Mouse (Mus musculus): Measurements from ENCODE around the gene Crocc.
A peak's percentile ranks its signal among the peaks of the same experiment; 100 is the strongest.

Crocc gene

DNA sequence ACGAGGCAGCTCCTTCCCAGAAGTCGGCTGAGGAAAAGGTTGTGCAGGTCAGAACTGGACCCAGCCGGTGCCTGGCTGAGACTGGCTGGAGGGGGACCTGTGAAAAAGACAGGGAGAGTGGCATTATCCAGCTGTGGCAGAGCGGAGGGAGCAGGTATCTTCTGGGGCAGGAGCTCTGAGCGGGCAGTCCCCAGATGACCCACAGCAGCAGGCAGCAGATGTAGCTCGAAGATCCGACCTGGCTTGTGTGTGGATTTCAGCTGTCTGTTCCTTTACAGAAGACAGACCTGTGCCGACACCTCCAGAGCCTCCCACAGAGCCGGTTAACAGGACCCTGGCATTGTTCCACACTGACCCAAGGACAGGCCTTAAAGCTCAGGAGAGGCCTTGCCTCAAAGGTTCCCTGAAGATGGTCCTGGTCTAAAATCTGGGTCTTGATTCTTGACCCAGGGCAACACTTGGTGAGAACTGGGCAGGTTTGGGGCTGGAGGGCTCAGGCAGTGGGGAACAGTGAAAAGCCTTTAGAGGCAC, 7.2 kb upstream of the Crocc start:
- no peak for DNase-seq (ENCODE audit: low read depth, low spot score)

GRCm38 (mm10) chr4:141066709-141067515, 6.6 kb upstream of the Crocc start:
- DNase-seq (ENCODE audit: low read depth, low spot score): peak; percentile 80

GRCm38 (mm10) chr4:141065123-141065522, 4.8 kb upstream of the Crocc start:
- DNase-seq (ENCODE audit: low read depth, low spot score): peak; percentile 73

- DNase-seq (ENCODE audit: low read depth, low spot score): no peak
Measured at GRCm38 (mm10) chr4:141064104-141064659, 3.8 kb upstream of the Crocc start.

GRCm38 (mm10) chr4:141059616-141060425, 529 bp downstream of the Crocc start:
- DNase-seq (ENCODE audit: low read depth, low spot score): no peak

DNA sequence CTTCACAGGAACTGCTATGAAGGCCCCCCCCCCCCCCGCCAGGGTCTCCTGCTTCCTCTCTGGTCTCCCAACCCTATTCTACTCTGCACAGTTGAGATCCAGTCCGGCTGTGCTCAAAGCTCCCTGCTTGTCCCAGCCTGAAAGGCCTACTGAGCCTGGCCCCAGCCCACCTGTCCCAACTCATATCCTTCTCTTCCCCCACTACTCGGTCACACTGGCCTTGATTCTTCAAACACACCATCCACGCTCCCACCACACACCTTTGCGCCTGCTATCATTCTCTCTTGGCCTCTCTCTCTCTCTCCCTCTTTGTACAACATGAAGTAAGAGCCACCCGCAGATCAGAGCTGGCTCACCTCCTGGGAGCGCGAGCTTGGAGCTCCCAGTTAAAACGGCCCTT, 1.5 kb downstream of the Crocc start:
- no peak for DNase-seq (ENCODE audit: low read depth, low spot score)

- DNase-seq (ENCODE audit: low read depth, low spot score): no peak
Measured at GRCm38 (mm10) chr4:141056970-141057369, 3.4 kb downstream of the Crocc start.

GRCm38 (mm10) chr4:141053568-141054161, 6.7 kb downstream of the Crocc start:
- DNase-seq (ENCODE audit: low read depth, low spot score): no peak

DNA sequence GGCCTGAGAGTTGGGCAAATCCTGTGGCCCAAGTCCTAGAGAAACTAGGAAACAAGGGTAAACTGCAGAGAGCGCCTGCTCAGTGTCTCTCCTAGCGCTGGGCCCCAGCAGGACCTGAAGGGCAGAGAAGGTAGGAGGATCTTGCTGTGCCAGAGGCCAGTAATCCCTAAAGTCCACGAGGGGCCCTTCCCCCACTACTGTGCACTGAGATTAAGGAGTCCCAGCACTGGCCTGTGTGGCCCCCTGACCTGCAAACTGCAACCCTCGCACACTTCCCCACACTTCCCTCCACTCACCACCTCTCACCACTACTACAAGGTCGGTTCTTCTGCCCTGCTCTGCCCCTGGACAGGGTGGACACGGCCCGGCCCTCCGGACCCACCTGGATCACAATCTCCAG, 7.2 kb downstream of the Crocc start:
- DNase-seq (ENCODE audit: low read depth, low spot score): no peak

GRCm38 (mm10) chr4:141052442-141052841, 7.9 kb downstream of the Crocc start:
- no peak for DNase-seq (ENCODE audit: low read depth, low spot score)

- no peak for DNase-seq (ENCODE audit: low read depth, low spot score)
Measured at GRCm38 (mm10) chr4:141049476-141049835, 10.9 kb downstream of the Crocc start.

DNA sequence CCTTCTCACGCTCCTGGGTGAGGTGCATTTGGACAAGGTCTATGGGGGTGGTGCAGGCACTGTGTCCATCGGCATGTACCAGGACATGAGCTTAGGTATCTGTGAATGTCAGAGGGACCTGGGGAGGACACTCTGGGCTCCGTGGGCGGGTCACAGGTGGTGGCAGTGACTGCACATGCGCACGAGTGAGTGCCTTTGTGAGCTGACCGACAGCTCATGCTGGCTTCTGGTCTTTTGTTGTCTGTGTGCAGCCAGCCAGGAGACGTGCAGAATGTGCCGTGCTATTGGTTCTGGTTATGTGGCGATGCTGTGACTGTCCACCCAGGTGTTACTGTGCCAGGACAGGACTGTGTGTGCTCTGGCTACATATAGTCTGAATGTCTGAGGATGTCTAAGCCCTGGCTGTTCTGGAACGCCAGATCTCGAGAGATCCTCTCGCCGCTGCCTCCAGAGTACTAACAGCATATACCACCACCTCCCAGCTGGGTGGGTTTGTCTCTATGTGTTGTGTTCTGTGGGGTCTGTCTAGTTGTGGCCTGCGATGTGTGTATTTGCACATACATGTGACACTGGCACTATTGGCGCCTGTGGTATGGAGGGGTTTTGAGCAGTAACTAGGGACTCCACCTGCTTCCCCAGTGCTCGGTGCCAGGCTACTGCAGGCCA, 11.4 kb downstream of the Crocc start:
- DNase-seq (ENCODE audit: low read depth, low spot score): no peak

- DNase-seq (ENCODE audit: low read depth, low spot score): no peak
Measured at GRCm38 (mm10) chr4:141044816-141045215, 15.5 kb downstream of the Crocc start.

DNA sequence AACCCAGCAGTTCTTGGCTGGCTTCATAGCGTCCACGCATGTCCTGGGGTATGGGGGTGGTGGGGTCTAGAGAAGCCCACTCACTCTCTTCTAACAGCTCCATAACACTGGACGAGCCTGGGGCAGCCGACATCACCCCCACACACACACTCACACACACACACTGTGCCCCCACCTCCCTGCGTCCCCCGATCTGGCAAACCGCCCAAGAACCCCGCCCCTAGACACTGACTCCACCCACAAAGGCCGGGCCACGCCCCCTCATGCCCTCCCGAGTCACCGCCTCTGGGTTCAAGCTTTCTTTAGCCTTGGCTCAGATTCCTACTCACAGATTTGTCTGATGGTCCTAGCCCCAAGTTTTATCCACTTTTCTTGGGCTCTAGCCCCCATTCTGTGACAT, 19.2 kb downstream of the Crocc start:
- DNase-seq (ENCODE audit: low read depth, low spot score): no peak

DNA sequence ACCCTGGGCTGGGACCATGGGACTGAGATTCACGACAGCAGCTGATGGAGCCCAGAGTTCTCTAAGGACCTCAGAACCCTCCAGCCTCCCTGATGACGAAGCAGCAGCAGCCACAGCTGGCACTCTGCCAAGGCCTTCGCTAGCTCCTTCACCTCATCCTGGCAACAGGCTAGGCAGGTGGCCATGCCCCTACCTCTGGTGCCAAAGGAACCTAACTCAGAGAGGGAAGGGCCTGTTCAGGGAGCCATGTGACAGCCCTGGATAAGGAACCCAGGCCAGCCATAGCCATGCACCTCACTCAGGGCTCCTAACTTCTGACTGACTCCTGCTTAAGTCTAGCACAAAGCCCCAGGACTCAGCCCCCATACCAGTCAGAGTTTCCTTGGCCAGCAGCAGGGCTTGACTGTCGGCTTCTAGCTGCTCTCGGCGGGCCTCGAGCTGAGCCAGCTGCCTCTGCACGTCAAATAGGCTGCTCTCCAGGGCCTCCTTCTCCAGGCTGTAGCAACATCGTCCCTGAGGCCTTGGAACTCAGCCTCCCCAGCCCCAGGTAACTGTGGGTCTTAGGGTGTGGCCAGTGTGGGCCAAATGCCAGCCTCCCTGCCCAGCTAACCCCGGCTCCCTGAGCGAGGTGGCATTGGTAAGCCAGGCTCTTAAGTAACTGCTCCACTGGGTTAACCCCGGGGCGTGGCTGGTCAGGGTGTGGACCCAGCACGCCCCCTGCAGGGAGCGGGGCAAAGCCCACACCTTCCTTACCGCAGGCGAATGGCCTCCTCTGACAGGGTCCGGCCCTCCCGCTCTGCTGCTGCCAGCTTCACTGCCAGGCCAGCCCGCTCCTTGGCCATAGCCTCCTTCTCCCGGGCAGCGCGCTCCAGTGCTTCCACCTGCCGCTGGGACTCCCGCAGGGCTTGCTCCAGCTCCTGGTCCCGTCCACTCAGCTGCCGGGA, 26.5 kb downstream of the Crocc start:
- peak; percentile 67 for DNase-seq (ENCODE audit: low read depth, low spot score)

DNA sequence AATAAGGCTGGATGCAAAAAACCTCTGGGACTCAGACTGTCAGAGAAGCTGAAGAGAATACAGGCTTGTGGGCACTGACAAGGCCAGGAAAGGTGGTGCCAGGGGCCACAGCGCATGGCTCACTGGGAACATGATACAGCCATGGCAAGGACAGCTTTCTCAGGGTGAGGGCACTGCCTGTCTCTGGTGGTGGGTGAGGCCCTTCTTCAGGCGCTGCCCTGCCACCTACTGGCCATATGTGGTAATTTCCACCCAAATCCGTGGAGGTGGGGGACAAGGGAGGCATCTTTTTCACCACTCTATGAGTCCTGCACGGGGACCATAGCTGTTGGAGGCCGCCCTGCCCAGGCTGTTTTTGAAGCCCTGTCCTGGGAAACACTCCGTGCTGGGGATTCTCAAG, 28.6 kb downstream of the Crocc start:
- peak; percentile 92 for DNase-seq (ENCODE audit: low read depth, low spot score)

GRCm38 (mm10) chr4:141030541-141031206, 29.7 kb downstream of the Crocc start:
- no peak for DNase-seq (ENCODE audit: low read depth, low spot score)

DNA sequence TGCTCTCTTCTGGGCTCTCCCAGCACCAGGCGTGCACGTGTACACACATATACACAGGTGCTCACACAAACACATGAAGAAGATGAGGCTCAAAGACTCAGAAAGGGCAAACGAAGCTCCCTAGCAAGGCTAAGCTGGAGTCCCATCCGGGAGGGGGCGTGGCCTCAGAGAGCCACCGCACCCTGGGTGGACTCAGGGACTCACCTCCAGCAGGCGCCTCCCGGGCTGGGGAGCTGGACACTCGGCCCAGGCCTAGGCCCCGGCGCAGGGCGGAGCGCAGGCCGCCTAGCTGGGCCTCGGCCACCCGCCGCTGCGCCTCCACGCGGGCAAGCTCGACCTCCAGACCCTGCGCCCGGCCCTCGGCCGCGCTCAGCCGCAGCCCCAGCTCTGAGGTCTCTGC, 35.4 kb downstream of the Crocc start:
- no peak for DNase-seq (ENCODE audit: low read depth, low spot score)

DNA sequence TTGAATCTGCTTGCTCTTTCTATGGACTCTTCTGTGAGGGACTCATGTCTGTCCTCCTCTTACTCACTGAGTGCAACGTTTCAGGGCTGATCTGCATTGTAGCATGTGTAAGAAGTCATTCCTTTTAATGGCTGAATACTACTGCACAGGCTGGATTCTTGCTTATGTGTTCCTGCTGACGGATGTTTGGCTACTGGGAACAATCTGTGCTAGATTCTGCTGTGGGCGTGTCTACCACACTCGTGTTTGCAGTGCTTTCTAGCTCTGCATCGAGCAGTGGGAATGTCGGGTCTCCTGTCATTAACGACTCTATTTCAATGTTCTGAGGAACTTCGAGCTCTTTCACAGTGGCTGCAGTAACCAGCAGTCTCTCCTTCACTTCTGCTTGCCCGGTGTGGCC, 36.3 kb downstream of the Crocc start:
- DNase-seq (ENCODE audit: low read depth, low spot score): no peak

DNA sequence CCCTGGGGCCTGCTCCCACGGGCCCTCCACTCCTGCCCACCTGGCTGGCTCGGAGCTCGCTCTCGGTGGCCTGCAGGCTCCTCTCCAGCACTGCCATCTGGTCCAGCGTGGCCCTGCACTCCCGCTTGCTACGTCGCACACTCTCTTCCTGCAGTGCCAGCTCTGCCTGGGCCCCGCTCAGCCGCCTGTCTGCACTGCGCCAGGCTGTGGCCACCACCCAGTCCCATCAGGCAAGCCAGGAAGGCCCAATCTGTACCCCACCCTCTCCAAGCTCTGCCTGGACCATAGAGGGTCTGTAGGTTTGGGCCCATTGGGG, 38.8 kb downstream of the Crocc start:
- no peak for DNase-seq (ENCODE audit: low read depth, low spot score)
